Mouse (Mus musculus) left cerebral cortex, adult 18-20 months (tissue): Measurements from ENCODE around the gene Zfp280b. TPM values are rescaled to one million over a fixed set of nuclear protein-coding genes. Genes with fewer than 3 reads are reported as not detected.
"Not testable (repeated sequence)": the region's sequence is repeated elsewhere in the genome, so short reads cannot be mapped to it uniquely, and the experiment has no call there.

Experiments used
- DNase-seq, 2 experiments: peaks; one replicate each; pipeline ENCODE4 v3.0.0; 2021 to 2022; ENCODE audit warnings: low spot score in 2 of 2, mixed read lengths in 1 of 2
- microRNA-seq, 2 experiments: library from miRNA; unstranded; fragments of <30 nt; microRNA quantifications; one replicate each; pipeline ENCODE4 v1.2.0; 2021
- total RNA-seq, 2 experiments: library from RNA; stranded (reverse); gene quantifications; 2 replicates each; pipeline ENCODE4 v1.2.3; 2021

The Zfp280b gene
- total RNA-seq, 2 experiments from 2014 or later, result 15.4 to 17.5 TPM

GRCm38 (mm10) chr10:76029276-76029675, 3.2 kb upstream of the Zfp280b start:
- DNase-seq, result no peak

GRCm38 (mm10) chr10:76030496-76030895, 2.0 kb upstream of the Zfp280b start:
- no peak for DNase-seq

- DNase-seq, result peak in 1 of 2 experiments; percentile 17
Measured at GRCm38 (mm10) chr10:76031511-76032401, 694 bp upstream of the Zfp280b start.

- DNase-seq, result no peak
Measured at GRCm38 (mm10) chr10:76033119-76033455, 637 bp downstream of the Zfp280b start.

GRCm38 (mm10) chr10:76034001-76034600, 1.7 kb downstream of the Zfp280b start:
- no peak for DNase-seq

GRCm38 (mm10) chr10:76035277-76035676, 2.8 kb downstream of the Zfp280b start:
- DNase-seq, result no peak

- DNase-seq, result no peak
Measured at GRCm38 (mm10) chr10:76036962-76037361, 4.5 kb downstream of the Zfp280b start.

- no peak for DNase-seq
Measured at GRCm38 (mm10) chr10:76045343-76045742, 12.9 kb downstream of the Zfp280b start.

GRCm38 (mm10) chr10:76046754-76047153, 14.3 kb downstream of the Zfp280b start:
- DNase-seq, result no peak

GRCm38 (mm10) chr10:76047182-76047869, 14.9 kb downstream of the Zfp280b start:
- no peak for DNase-seq

- no peak for DNase-seq
Measured at GRCm38 (mm10) chr10:76048967-76049366, 16.5 kb downstream of the Zfp280b start.

GRCm38 (mm10) chr10:76051860-76052259, 19.4 kb downstream of the Zfp280b start:
- DNase-seq, result no peak

GRCm38 (mm10) chr10:76062439-76062838, 30.0 kb downstream of the Zfp280b start:
- DNase-seq, result no peak

- no peak for DNase-seq
Measured at GRCm38 (mm10) chr10:76067674-76068613, 35.5 kb downstream of the Zfp280b start.

- not testable (repeated sequence) for DNase-seq
Measured at GRCm38 (mm10) chr10:76072080-76072479, 39.6 kb downstream of the Zfp280b start.

- not testable (repeated sequence) for DNase-seq
Measured at GRCm38 (mm10) chr10:76077008-76077407, 44.6 kb downstream of the Zfp280b start.

Small RNA genes within 50 kb of the gene (microRNA-seq; reads per million reads assigned to microRNA genes)
- 0 reads per million in 2 experiments for gene Mir6409

Other genes starting within 250 kb of the Zfp280b start
- gene Gstt1, start 234.1 kb upstream of the Zfp280b start, total RNA-seq, result 10 to 100 TPM; 14.2 to 16.5 TPM
- not detected for gene Gstt4, start 210.1 kb upstream of the Zfp280b start, total RNA-seq
- 1 to 10 TPM; 4.3 to 5.0 TPM for gene Gstt2, start 195.2 kb upstream of the Zfp280b start, total RNA-seq
- gene Mif, start 172.4 kb upstream of the Zfp280b start, total RNA-seq, result 100 to 1,000 TPM; 526 to 535 TPM
- gene Derl3, start 139.2 kb upstream of the Zfp280b start, total RNA-seq, result 1 to 10 TPM; 4.0 to 4.9 TPM
- gene Smarcb1, start 111.0 kb upstream of the Zfp280b start, total RNA-seq, result 10 to 100 TPM; 74.5 to 79.4 TPM
- gene Chchd10, start 99.5 kb upstream of the Zfp280b start, total RNA-seq, result 100 to 1,000 TPM; 416 to 479 TPM
- 1 to 10 TPM; 2.8 to 3.0 TPM for gene Mmp11, start 96.2 kb upstream of the Zfp280b start, total RNA-seq
- gene Gm867, start 92.0 kb upstream of the Zfp280b start, total RNA-seq, result not detected
- gene Vpreb3, start 89.6 kb upstream of the Zfp280b start, total RNA-seq, result not detected
- not detected for gene Gm5134, start 78.1 kb upstream of the Zfp280b start, total RNA-seq
- gene Slc5a4b, start 78.3 kb downstream of the Zfp280b start, total RNA-seq, result not detected
- not detected for gene Slc5a4a, start 114.8 kb downstream of the Zfp280b start, total RNA-seq
- gene Prmt2, start 205.2 kb downstream of the Zfp280b start, total RNA-seq, result 10 to 100 TPM; 62.1 to 70.2 TPM
- 100 to 1,000 TPM; 157 to 173 TPM for gene S100b, start 221.2 kb downstream of the Zfp280b start, total RNA-seq